Mouse (Mus musculus): ENCODE results near the gene Mark4. TPM values are rescaled to one million over a fixed set of nuclear protein-coding genes. Genes with fewer than 3 reads are reported as not detected.

The Mark4 gene
- polyA plus RNA-seq, 1 experiment from 2014 or later = 4.5 TPM

GRCm38 (mm10) chr7:19381377-19382165, 77.0 kb downstream of the Mark4 start, which contains the start of gene Ercc2:
TSS of gene Ercc2 (plus strand) at chr7:19382010.
- Histone ChIP-seq H3K9ac (ENCODE audit: low read length) (peak within 1 kb of the TSS; percentile 84), H3K36me3 (ENCODE audit: control insufficient read depth, insufficient read depth) (peaks cover 22% of the 10 kb centered on the region), H3K9me3 (replicated peaks; ENCODE audit: control insufficient read depth, low read length) (no peaks in the 10 kb centered on the region), H3K27me3 (ENCODE audit: control insufficient read depth, insufficient read depth, low read length) (no peaks in the 10 kb centered on the region), H3K27ac (ENCODE audit: low read length) (peak within 1 kb of the TSS; percentile 41; the same call in 1 of the 2 replicates), H3K4me1 (ENCODE audit: control insufficient read depth, insufficient read depth, low read length) (peaks cover 17% of the 10 kb centered on the region), H3K4me2 (ENCODE audit: low read depth, low read length) (peak within 1 kb of the TSS; percentile 84), H3K4me3 (ENCODE audit: low read length) (peak within 1 kb of the TSS; percentile 91)
- 5% methylated on average over 48 of the region's 48 CpGs for WGBS
- ATAC-seq (replicated peaks; ENCODE audit: extremely low read depth, insufficient read depth, low FRiP score) = peak; percentile 96

GRCm38 (mm10) chr7:19378049-19378448, 80.6 kb downstream of the Mark4 start:
- H3K36me3 ChIP-seq (ENCODE audit: control insufficient read depth, insufficient read depth) = peaks cover 26% of the 10 kb centered on the region
- peak overlapping the region; percentile 2 for H3K27ac ChIP-seq (ENCODE audit: low read length)
- H3K4me2 ChIP-seq (ENCODE audit: low read depth, low read length) = no peak overlapping the region; the same call in 1 of the 2 replicates
- WGBS = 48% methylated on average over 8 of the region's 8 CpGs
- peak overlapping the region; percentile 29; the same call in 1 of the 2 replicates for H3K9ac ChIP-seq (ENCODE audit: low read length)
- ATAC-seq (replicated peaks; ENCODE audit: extremely low read depth, insufficient read depth, low FRiP score) = no peak
- no peaks in the 10 kb centered on the region for H3K27me3 ChIP-seq (ENCODE audit: control insufficient read depth, insufficient read depth, low read length)
- peaks cover 13% of the 10 kb centered on the region for H3K4me1 ChIP-seq (ENCODE audit: control insufficient read depth, insufficient read depth, low read length)
- H3K4me3 ChIP-seq (ENCODE audit: low read length) = no peak overlapping the region
- no peaks in the 10 kb centered on the region for H3K9me3 ChIP-seq (replicated peaks; ENCODE audit: control insufficient read depth, low read length)

GRCm38 (mm10) chr7:19376019-19376418, 82.6 kb downstream of the Mark4 start:
- no peaks in the 10 kb centered on the region for H3K9me3 ChIP-seq (replicated peaks; ENCODE audit: control insufficient read depth, low read length)
- peaks cover 32% of the 10 kb centered on the region for H3K36me3 ChIP-seq (ENCODE audit: control insufficient read depth, insufficient read depth)
- H3K4me3 ChIP-seq (ENCODE audit: low read length) = no peak overlapping the region
- 86% methylated on average over 4 of the region's 4 CpGs for WGBS
- no peak overlapping the region for H3K27ac ChIP-seq (ENCODE audit: low read length)
- H3K9ac ChIP-seq (ENCODE audit: low read length) = no peak overlapping the region
- peaks cover 10% of the 10 kb centered on the region for H3K4me1 ChIP-seq (ENCODE audit: control insufficient read depth, insufficient read depth, low read length)
- no peak for ATAC-seq (replicated peaks; ENCODE audit: extremely low read depth, insufficient read depth, low FRiP score)
- H3K4me2 ChIP-seq (ENCODE audit: low read depth, low read length) = no peak overlapping the region
- H3K27me3 ChIP-seq (ENCODE audit: control insufficient read depth, insufficient read depth, low read length) = no peaks in the 10 kb centered on the region

- Histone ChIP-seq H3K9ac (ENCODE audit: low read length) (no peak overlapping the region), H3K27ac (ENCODE audit: low read length) (no peak overlapping the region), H3K4me3 (ENCODE audit: low read length) (no peak overlapping the region), H3K9me3 (replicated peaks; ENCODE audit: control insufficient read depth, low read length) (no peaks in the 10 kb centered on the region), H3K4me2 (ENCODE audit: low read depth, low read length) (no peak overlapping the region), H3K27me3 (ENCODE audit: control insufficient read depth, insufficient read depth, low read length) (no peaks in the 10 kb centered on the region), H3K4me1 (ENCODE audit: control insufficient read depth, insufficient read depth, low read length) (peaks cover 10% of the 10 kb centered on the region), H3K36me3 (ENCODE audit: control insufficient read depth, insufficient read depth) (peaks cover 39% of the 10 kb centered on the region)
- ATAC-seq (replicated peaks; ENCODE audit: extremely low read depth, insufficient read depth, low FRiP score) = no peak
- 78% methylated on average over 18 of the region's 18 CpGs for WGBS
Observed at GRCm38 (mm10) chr7:19375368-19375767, 83.3 kb downstream of the Mark4 start.

MicroRNAs within 50 kb of the gene (microRNA counts, 519-probe panel; counts per million panel counts)
- not detected for microRNA mmu-miR-343

Small RNA genes within 50 kb of the gene (microRNA-seq; reads per million reads assigned to microRNA genes)
- not detected for gene Mir343

Other genes with a start within 250 kb of the Mark4 start
- gene Gpr4, start 246.3 kb downstream of the Mark4 start, polyA plus RNA-seq (2015; fragmentation: Nextera tagmentation; extraction: Ambion mirVana) = 2.4 and 2.7 TPM in 2 replicates
- gene Opa3, start 230.5 kb downstream of the Mark4 start, polyA plus RNA-seq (2015; fragmentation: Nextera tagmentation; extraction: Ambion mirVana) = 40.4 and 41.8 TPM in 2 replicates
- 84.0 and 86.1 TPM in 2 replicates for gene Vasp, start 187.0 kb downstream of the Mark4 start, polyA plus RNA-seq (2015; fragmentation: Nextera tagmentation; extraction: Ambion mirVana)
- 0.11 TPM in 1 of 2 replicates, not detected in the other for gene Ppm1n, start 178.8 kb downstream of the Mark4 start, polyA plus RNA-seq (2015; fragmentation: Nextera tagmentation; extraction: Ambion mirVana)
- 27.4 and 28.5 TPM in 2 replicates for gene Rtn2, start 176.2 kb downstream of the Mark4 start, polyA plus RNA-seq (2015; fragmentation: Nextera tagmentation; extraction: Ambion mirVana)
- 0.24 and 0.34 TPM in 2 replicates for gene Fosb, start 148.8 kb downstream of the Mark4 start, polyA plus RNA-seq (2015; fragmentation: Nextera tagmentation; extraction: Ambion mirVana)
- gene Ercc1, start 114.0 kb downstream of the Mark4 start, polyA plus RNA-seq (2015; fragmentation: Nextera tagmentation; extraction: Ambion mirVana) = 61.0 and 62.4 TPM in 2 replicates
- 16.2 and 16.7 TPM in 2 replicates for gene Cd3eap, start 99.3 kb downstream of the Mark4 start, polyA plus RNA-seq (2015; fragmentation: Nextera tagmentation; extraction: Ambion mirVana)
- gene Ppp1r13l, start 99.1 kb downstream of the Mark4 start, polyA plus RNA-seq (2015; fragmentation: Nextera tagmentation; extraction: Ambion mirVana) = 13.6 and 14.2 TPM in 2 replicates
- 11.1 and 12.8 TPM in 2 replicates for gene Ercc2, start 76.8 kb downstream of the Mark4 start, polyA plus RNA-seq (2015; fragmentation: Nextera tagmentation; extraction: Ambion mirVana)
- 4.1 and 5.0 TPM in 2 replicates for gene Klc3, start 54.7 kb downstream of the Mark4 start, polyA plus RNA-seq (2015; fragmentation: Nextera tagmentation; extraction: Ambion mirVana)
- gene Ckm, start 54.0 kb downstream of the Mark4 start, polyA plus RNA-seq (2015; fragmentation: Nextera tagmentation; extraction: Ambion mirVana) = 2,882 and 3,117 TPM in 2 replicates
- gene Exoc3l2, start 4.5 kb upstream of the Mark4 start, polyA plus RNA-seq (2015; fragmentation: Nextera tagmentation; extraction: Ambion mirVana) = 0.50 and 0.59 TPM in 2 replicates
- 1.6 and 1.7 TPM in 2 replicates for gene Bloc1s3, start 49.5 kb upstream of the Mark4 start, polyA plus RNA-seq (2015; fragmentation: Nextera tagmentation; extraction: Ambion mirVana)
- gene Trappc6a, start 49.6 kb upstream of the Mark4 start, polyA plus RNA-seq (2015; fragmentation: Nextera tagmentation; extraction: Ambion mirVana) = 73.2 and 83.4 TPM in 2 replicates
- 0.14 TPM in 1 of 2 replicates, not detected in the other for gene Nkpd1, start 59.0 kb upstream of the Mark4 start, polyA plus RNA-seq (2015; fragmentation: Nextera tagmentation; extraction: Ambion mirVana)
- 18.2 and 21.1 TPM in 2 replicates for gene Ppp1r37, start 104.3 kb upstream of the Mark4 start, polyA plus RNA-seq (2015; fragmentation: Nextera tagmentation; extraction: Ambion mirVana)
- 0.24 and 0.66 TPM in 2 replicates for gene Zfp296, start 118.5 kb upstream of the Mark4 start, polyA plus RNA-seq (2015; fragmentation: Nextera tagmentation; extraction: Ambion mirVana)
- 125 and 127 TPM in 2 replicates for gene Gemin7, start 118.8 kb upstream of the Mark4 start, polyA plus RNA-seq (2015; fragmentation: Nextera tagmentation; extraction: Ambion mirVana)
- 31.9 and 35.1 TPM in 2 replicates for gene Clasrp, start 145.7 kb upstream of the Mark4 start, polyA plus RNA-seq (2015; fragmentation: Nextera tagmentation; extraction: Ambion mirVana)
- gene Relb, start 170.6 kb upstream of the Mark4 start, polyA plus RNA-seq (2015; fragmentation: Nextera tagmentation; extraction: Ambion mirVana) = 8.3 and 12.4 TPM in 2 replicates
- gene Clptm1, start 206.2 kb upstream of the Mark4 start, polyA plus RNA-seq (2015; fragmentation: Nextera tagmentation; extraction: Ambion mirVana) = 74.3 and 81.9 TPM in 2 replicates
- 1.2 and 2.6 TPM in 2 replicates for gene Apoc2, start 219.1 kb upstream of the Mark4 start, polyA plus RNA-seq (2015; fragmentation: Nextera tagmentation; extraction: Ambion mirVana)
- gene Gm44805, start 222.6 kb upstream of the Mark4 start, polyA plus RNA-seq (2015; fragmentation: Nextera tagmentation; extraction: Ambion mirVana) = 0.38 TPM in 1 of 2 replicates, not detected in the other
- gene Apoc4, start 222.7 kb upstream of the Mark4 start, polyA plus RNA-seq (2015; fragmentation: Nextera tagmentation; extraction: Ambion mirVana) = 0.22 and 0.37 TPM in 2 replicates
- 8.9 and 9.2 TPM in 2 replicates for gene Apoc1, start 233.8 kb upstream of the Mark4 start, polyA plus RNA-seq (2015; fragmentation: Nextera tagmentation; extraction: Ambion mirVana)
- gene Apoe, start 240.4 kb upstream of the Mark4 start, polyA plus RNA-seq (2015; fragmentation: Nextera tagmentation; extraction: Ambion mirVana) = 588 and 662 TPM in 2 replicates